ENCODE assay signal across 12 mouse cellular contexts in the genomic region with DNA sequence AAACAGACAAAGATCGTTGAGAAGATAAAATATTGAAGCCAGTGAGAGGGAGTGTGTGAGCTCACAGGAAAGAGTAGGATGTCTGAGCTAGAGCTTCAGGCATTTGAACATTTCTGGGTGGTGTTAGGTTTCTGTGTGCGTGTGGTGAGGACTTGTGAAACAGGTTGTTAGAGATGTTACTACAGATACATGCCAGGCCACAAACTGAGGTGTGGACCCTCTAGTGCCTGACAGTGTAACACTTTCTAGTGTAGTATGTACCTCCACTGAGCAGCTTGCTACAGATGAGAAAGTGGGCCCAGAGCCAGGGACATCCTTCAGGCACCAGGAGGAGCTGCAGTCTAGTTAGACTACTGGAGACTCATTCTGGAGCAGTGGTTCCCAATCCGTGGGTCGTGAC. TPM values are rescaled to one million over a fixed set of nuclear protein-coding genes. Genes with fewer than 3 reads are reported as not detected.
DNase-seq lines count a peak whose midpoint lies in the region; ATAC-seq and TF ChIP-seq lines count a peak whose summit lies in the region.
"Had no signal": no experiment of that assay in that cellular context is flagged by ENCODE, and none has a peak within 500 bp of the region (broad histone marks: within the 10 kb centered on the region; RNA-seq: fewer than 3 reads in every experiment).

No protein-coding gene starts in this region.

- H3K4me1 ChIP-seq in limb, embryonic 14.5 days (ENCODE audit: control insufficient read depth, insufficient read depth, low read length), result peaks cover 6% of the 10 kb centered on the region; the same call in 1 of the 2 replicates
- peaks cover 14% of the 10 kb centered on the region for H3K4me1 ChIP-seq in limb, embryonic 10.5 days
- H3K4me1 ChIP-seq in midbrain, embryonic 14.5 days (ENCODE audit: control insufficient read depth, insufficient read depth, low read length), result no peaks in the 10 kb centered on the region
- H3K4me1 ChIP-seq in hindbrain, embryonic 11.5 days (replicated peaks; ENCODE audit: control insufficient read depth, insufficient read depth, low read length), result no peaks in the 10 kb centered on the region

- H3K36me3 ChIP-seq in limb, embryonic 14.5 days (ENCODE audit: control insufficient read depth, insufficient read depth, low read length), result peaks cover 24% of the 10 kb centered on the region
- peaks cover 45% of the 10 kb centered on the region for H3K36me3 ChIP-seq in limb, embryonic 10.5 days
- peaks cover 27% of the 10 kb centered on the region for H3K36me3 ChIP-seq in midbrain, embryonic 14.5 days (ENCODE audit: control insufficient read depth, insufficient read depth, low read length)
- no peaks in the 10 kb centered on the region for H3K36me3 ChIP-seq in hindbrain, embryonic 11.5 days (ENCODE audit: control insufficient read depth, insufficient read depth, low read length)

- no peak overlapping the region for H3K4me3 ChIP-seq in limb, embryonic 14.5 days (replicated peaks; ENCODE audit: low read length)
- H3K4me3 ChIP-seq in limb, embryonic 10.5 days, result no peak overlapping the region
- no peak overlapping the region for H3K4me3 ChIP-seq in midbrain, embryonic 14.5 days (replicated peaks; ENCODE audit: low read depth, low read length)
- no peak overlapping the region for H3K4me3 ChIP-seq in hindbrain, embryonic 11.5 days (ENCODE audit: low read depth, low read length)
- H3K4me3 ChIP-seq: neural tube, embryonic 12.5 days had no signal

- H3K4me2 ChIP-seq in limb, embryonic 14.5 days (replicated peaks; ENCODE audit: low read depth, low read length, severe bottlenecking), result no peak overlapping the region
- no peak overlapping the region for H3K4me2 ChIP-seq in midbrain, embryonic 14.5 days (ENCODE audit: low read length)
- H3K4me2 ChIP-seq in hindbrain, embryonic 11.5 days (replicated peaks; ENCODE audit: low read depth, low read length), result no peak overlapping the region
- H3K4me2 ChIP-seq: liver, embryonic 11.5 days; neural tube, embryonic 12.5 days had no signal

- ATAC-seq in limb, embryonic 14.5 days (ENCODE audit: low FRiP score, low read depth), result no peak
- ATAC-seq in inflammation-experienced regulatory T-cells, adult 6 months, result peak; percentile 79
- no peak for ATAC-seq in midbrain, embryonic 14.5 days (ENCODE audit: low FRiP score, low TSS enrichment)
- ATAC-seq in hindbrain, embryonic 11.5 days (ENCODE audit: low FRiP score), result no peak

- no peaks in the 10 kb centered on the region for H3K9me3 ChIP-seq in limb, embryonic 14.5 days (ENCODE audit: control insufficient read depth, low read length)
- no peaks in the 10 kb centered on the region for H3K9me3 ChIP-seq in limb, embryonic 10.5 days (replicated peaks)
- H3K9me3 ChIP-seq in midbrain, embryonic 14.5 days (ENCODE audit: control insufficient read depth, low read length), result no peaks in the 10 kb centered on the region
- H3K9me3 ChIP-seq in hindbrain, embryonic 11.5 days (ENCODE audit: control insufficient read depth, low read length), result no peaks in the 10 kb centered on the region
- H3K9me3 ChIP-seq: G1E; neural tube, embryonic 12.5 days had no signal

- DNase-seq in gastrocnemius, adult 18-20 months (ENCODE audit: low spot score), result peak; percentile 12
- no peak for DNase-seq in gastrocnemius, postnatal 25 days
- no peak for DNase-seq in limb, embryonic 14.5 days (ENCODE audit: low spot score)
- no peak for DNase-seq in limb, embryonic 10.5 days (ENCODE audit: low spot score)
- DNase-seq in T-cell, adult 2 months (ENCODE audit: low spot score), result peak; percentile 30
- no peak for DNase-seq in midbrain, embryonic 14.5 days
- no peak for DNase-seq in hindbrain, embryonic 11.5 days (ENCODE audit: low spot score)
- DNase-seq: thymus, adult 2 months had no signal

- WGBS in limb, embryonic 14.5 days, result 71% methylated on average over 4 of the region's 4 CpGs
- WGBS in limb, embryonic 10.5 days, result 86% methylated on average over 4 of the region's 4 CpGs
- WGBS in midbrain, embryonic 14.5 days, result 91% methylated on average over 4 of the region's 4 CpGs
- 82% methylated on average over 4 of the region's 4 CpGs for WGBS in hindbrain, embryonic 11.5 days

- H3K27ac ChIP-seq in limb, embryonic 14.5 days (replicated peaks; ENCODE audit: low read depth, low read length), result 0 out of 2 replicates have a peak overlapping the region, but pooled peaks have one; percentile 5
- no peak overlapping the region for H3K27ac ChIP-seq in limb, embryonic 10.5 days
- H3K27ac ChIP-seq in midbrain, embryonic 14.5 days (replicated peaks; ENCODE audit: low read depth, low read length), result no peak overlapping the region
- no peak overlapping the region for H3K27ac ChIP-seq in hindbrain, embryonic 11.5 days (ENCODE audit: low read depth, low read length)
- H3K27ac ChIP-seq: neural tube, embryonic 12.5 days had no signal

- H3K27me3 ChIP-seq in limb, embryonic 14.5 days (ENCODE audit: control insufficient read depth, insufficient read depth, low read length), result no peaks in the 10 kb centered on the region
- no peaks in the 10 kb centered on the region for H3K27me3 ChIP-seq in limb, embryonic 10.5 days (ENCODE audit: low read depth, poor library complexity, severe bottlenecking)
- H3K27me3 ChIP-seq in midbrain, embryonic 14.5 days (ENCODE audit: control insufficient read depth, insufficient read depth, low read length), result no peaks in the 10 kb centered on the region
- H3K27me3 ChIP-seq in hindbrain, embryonic 11.5 days (ENCODE audit: control insufficient read depth, insufficient read depth, low read length), result no peaks in the 10 kb centered on the region
- H3K27me3 ChIP-seq: neural tube, embryonic 12.5 days had no signal

- no peak for TF ChIP-seq POLR2A in limb, embryonic 14.5 days (IDR thresholded peaks at IDR 0.05; ENCODE audit: borderline replicate concordance, extremely low read depth, insufficient read depth, insufficient read length)

- H3K9ac ChIP-seq in limb, embryonic 14.5 days (ENCODE audit: low read depth, low read length, severe bottlenecking), result no peak overlapping the region
- no peak overlapping the region for H3K9ac ChIP-seq in midbrain, embryonic 14.5 days (replicated peaks; ENCODE audit: low read length)
- no peak overlapping the region for H3K9ac ChIP-seq in hindbrain, embryonic 11.5 days (ENCODE audit: low read depth, low read length)
- H3K9ac ChIP-seq: neural tube, embryonic 12.5 days had no signal

RNA-seq across cellular contexts. Expression of a gene that starts 30.5 kb away (rescaled TPM):
- 100 to 1,000 TPM; 165 to 185 TPM for total RNA-seq in gastrocnemius, adult 18-20 months (2021)
- total RNA-seq in gastrocnemius, postnatal 25 days (2021), result 100 to 1,000 TPM; 106 to 116 TPM
- 75.3 and 83.2 TPM in 2 replicates for polyA plus RNA-seq in limb, embryonic 14.5 days (2012; rRNA removed)
- polyA plus RNA-seq in limb, embryonic 14.5 days (2014; fragmentation: Nextera tagmentation; extraction: Ambion mirVana), result 86.3 and 101 TPM in 2 replicates
- polyA plus RNA-seq in limb, embryonic 10.5 days (2016; fragmentation: Nextera tagmentation; extraction: Ambion mirVana), result 72.6 and 82.0 TPM in 2 replicates
- 10 to 100 TPM; 47.3 to 96.8 (median 94.1) TPM for polyA plus RNA-seq in inflammation-experienced regulatory T-cells, adult 6 months (2017; shearing (Covaris generic))
- 103 and 163 TPM in 2 replicates for polyA plus RNA-seq in midbrain, embryonic 14.5 days (2014; fragmentation: Nextera tagmentation; extraction: Ambion mirVana)
- 77.0 and 90.9 TPM in 2 replicates for polyA plus RNA-seq in hindbrain, embryonic 11.5 days (2014; fragmentation: Nextera tagmentation; extraction: Ambion mirVana)

RNA-seq across cellular contexts. Expression of a gene that starts 31.8 kb away (rescaled TPM):
- 10 to 100 TPM; 59.4 to 61.8 TPM for total RNA-seq in gastrocnemius, adult 18-20 months (2021)
- 10 to 100 TPM; 46.8 to 50.2 TPM for total RNA-seq in gastrocnemius, postnatal 25 days (2021)
- polyA plus RNA-seq in limb, embryonic 14.5 days (2012; rRNA removed), result 113 and 123 TPM in 2 replicates
- 294 and 297 TPM in 2 replicates for polyA plus RNA-seq in limb, embryonic 14.5 days (2014; fragmentation: Nextera tagmentation; extraction: Ambion mirVana)
- 237 and 285 TPM in 2 replicates for polyA plus RNA-seq in limb, embryonic 10.5 days (2016; fragmentation: Nextera tagmentation; extraction: Ambion mirVana)
- polyA plus RNA-seq in inflammation-experienced regulatory T-cells, adult 6 months (2017; shearing (Covaris generic)), result 100 to 1,000 TPM in 1 of 3 experiments, 10 to 100 TPM in 2; 30.0 to 103 (median 89.3) TPM
- 1,082 and 1,144 TPM in 2 replicates for polyA plus RNA-seq in midbrain, embryonic 14.5 days (2014; fragmentation: Nextera tagmentation; extraction: Ambion mirVana)
- 526 and 624 TPM in 2 replicates for polyA plus RNA-seq in hindbrain, embryonic 11.5 days (2014; fragmentation: Nextera tagmentation; extraction: Ambion mirVana)

Comparison
In these comparisons a context has a peak if more than half of its experiments do, and no peak if none do; other contexts are left out.
1. DNase-seq: peak in gastrocnemius, adult 18-20 months (single experiment) and T-cell, adult 2 months (single experiment); none in gastrocnemius, postnatal 25 days (single experiment), limb, embryonic 14.5 days (single experiment), limb, embryonic 10.5 days (single experiment), midbrain, embryonic 14.5 days (single experiment) and hindbrain, embryonic 11.5 days (single experiment).